Mouse (Mus musculus) gastrocnemius, postnatal 25 days (tissue): Measurements from ENCODE around the gene Rassf7. TPM values are rescaled to one million over a fixed set of nuclear protein-coding genes. Genes with fewer than 3 reads are reported as not detected.

Source experiments
- DNase-seq: peaks from one replicate; pipeline ENCODE4 v3.0.0; 2022
- total RNA-seq, 2 experiments: library from RNA; stranded (reverse); gene quantifications; 1 replicate in 1 of 2; 2 replicates in 1 of 2; pipeline ENCODE4 v1.2.3; 2021

The Rassf7 gene
- total RNA-seq, 2 experiments from 2014 or later, result 0.38 to 1.1 TPM

GRCm38 (mm10) chr7:141196619-141197282 lies 18.9 kb upstream of the Rassf7 start:
- DNase-seq, result no peak

- no peak for DNase-seq
These were observed 17.5 kb upstream of the Rassf7 start for GRCm38 (mm10) chr7:141198121-141198520.

GRCm38 (mm10) chr7:141204546-141204945 lies 11.1 kb upstream of the Rassf7 start:
- no peak for DNase-seq

GRCm38 (mm10) chr7:141205504-141205903 lies 10.2 kb upstream of the Rassf7 start:
- DNase-seq, result no peak

- no peak for DNase-seq
These were observed 9.3 kb upstream of the Rassf7 start for GRCm38 (mm10) chr7:141206182-141206937.

GRCm38 (mm10) chr7:141209526-141209925 lies 6.1 kb upstream of the Rassf7 start:
- DNase-seq, result no peak

- no peak for DNase-seq
These were observed 5.5 kb upstream of the Rassf7 start for GRCm38 (mm10) chr7:141210137-141210536.

- no peak for DNase-seq
These were observed 5.0 kb upstream of the Rassf7 start for GRCm38 (mm10) chr7:141210606-141211131.

GRCm38 (mm10) chr7:141213133-141213532 lies 2.5 kb upstream of the Rassf7 start:
- no peak for DNase-seq

GRCm38 (mm10) chr7:141213605-141214235 lies 1.9 kb upstream of the Rassf7 start, which contains the start of gene Lmntd2:
TSS of gene Lmntd2 (minus strand) at chr7:141214080.
- no peak for DNase-seq

GRCm38 (mm10) chr7:141214310-141214709 lies 1.4 kb upstream of the Rassf7 start:
- no peak for DNase-seq

GRCm38 (mm10) chr7:141215880-141216733 lies 447 bp downstream of the Rassf7 start:
- DNase-seq, result no peak

GRCm38 (mm10) chr7:141216894-141217293 lies 1.2 kb downstream of the Rassf7 start:
- no peak for DNase-seq

- DNase-seq, result no peak
These were observed 1.8 kb downstream of the Rassf7 start for GRCm38 (mm10) chr7:141217343-141218013.

GRCm38 (mm10) chr7:141218141-141218540 lies 2.5 kb downstream of the Rassf7 start:
- DNase-seq, result no peak

GRCm38 (mm10) chr7:141218557-141219133 lies 3.0 kb downstream of the Rassf7 start:
- DNase-seq, result no peak

GRCm38 (mm10) chr7:141219558-141220099 lies 4.0 kb downstream of the Rassf7 start:
- no peak for DNase-seq

- no peak for DNase-seq
These were observed 4.7 kb downstream of the Rassf7 start for GRCm38 (mm10) chr7:141220377-141220776.

GRCm38 (mm10) chr7:141221249-141222125 lies 5.8 kb downstream of the Rassf7 start:
- DNase-seq, result peak; percentile 96

GRCm38 (mm10) chr7:141222126-141222467 lies 6.4 kb downstream of the Rassf7 start:
- no peak for DNase-seq
